Mouse (Mus musculus) CH12.LX (cell line): ENCODE measurements around the gene Slc15a3.

Source experiments
- CTCF ChIP-seq, 2 experiments: IDR thresholded peaks in 1 of 2; conservative IDR thresholded peaks in 1 of 2; 2 replicates each; pipeline ENCODE4 v1.5.1; 2011 to 2012; ENCODE audit warnings: low read depth in 2 of 2, low read length in 2 of 2, improper control_type of control experiment in 1 of 2, inconsistent platforms in 1 of 2, mild to moderate bottlenecking in 1 of 2, moderate library complexity in 1 of 2
- EP300 ChIP-seq: IDR thresholded peaks from 2 replicates; pipeline ENCODE4 v1.6.1; 2011; ENCODE audit warnings: low read length, improper control_type of control experiment
- POLR2A ChIP-seq: IDR thresholded peaks from 2 replicates; pipeline ENCODE4 v1.6.1; 2011; ENCODE audit warnings: low read depth, mild to moderate bottlenecking, improper control_type of control experiment, low read length
- RAD21 ChIP-seq: IDR thresholded peaks from 2 replicates; pipeline ENCODE4 v1.6.1; 2011; ENCODE audit warnings: low read depth, mild to moderate bottlenecking, low read length, improper control_type of control experiment, moderate library complexity
- SMC3 ChIP-seq: IDR thresholded peaks from 2 replicates; pipeline ENCODE4 v1.6.1; 2011; ENCODE audit warnings: low read depth, low read length, improper control_type of control experiment
- UBTF ChIP-seq: IDR thresholded peaks from 2 replicates; pipeline ENCODE4 v1.6.1; 2012; ENCODE audit warnings: low read depth, mild to moderate bottlenecking, inconsistent platforms, low read length, improper control_type of control experiment, moderate library complexity
- ZC3H11A ChIP-seq: IDR thresholded peaks from 2 replicates; pipeline ENCODE4 v1.6.1; 2012; ENCODE audit warnings: low read depth, mild to moderate bottlenecking, inconsistent platforms, low read length, improper control_type of control experiment
- ZNF384 ChIP-seq: IDR thresholded peaks from 2 replicates; pipeline ENCODE4 v1.6.1; 2012; ENCODE audit warnings: low read depth, low read length, improper control_type of control experiment, inconsistent platforms

DNA sequence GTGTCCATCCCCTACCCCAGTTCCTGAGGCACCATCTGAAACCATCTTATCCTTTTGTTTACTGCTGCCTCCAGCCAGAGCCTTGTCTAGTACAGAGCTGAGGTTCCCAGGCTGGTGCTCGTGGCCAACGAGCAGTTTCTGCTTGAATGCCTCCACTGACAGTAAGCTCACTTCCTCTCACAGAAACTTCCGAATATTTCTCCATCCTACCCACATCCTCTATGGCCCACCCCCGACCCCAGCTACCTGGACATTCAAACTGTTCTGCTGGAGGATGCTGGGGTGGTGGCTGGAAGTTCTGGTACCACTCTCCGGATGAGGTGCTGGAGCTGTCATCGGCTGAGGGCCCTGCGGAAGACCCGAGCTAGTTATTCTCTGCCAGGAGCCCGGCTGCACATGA is 49.2 kb upstream of the Slc15a3 start:
- TF ChIP-seq CTCF (conservative IDR thresholded peaks at IDR 0.05 in 1 of 2, IDR thresholded peaks at IDR 0.05 in 1 of 2; ENCODE audit: low read depth in 2 of 2, low read length in 2 of 2), result no peak
- no peak for TF ChIP-seq SMC3
- no peak for TF ChIP-seq ZC3H11A
- TF ChIP-seq ZNF384, result no peak
- TF ChIP-seq RAD21, result no peak
- TF ChIP-seq POLR2A, result no peak
- TF ChIP-seq EP300, result no peak
- TF ChIP-seq UBTF, result no peak
